Mouse (Mus musculus) lung, embryonic 14.5 days (tissue): Measurements from ENCODE around the gene Cntnap5a. TPM values are rescaled to one million over a fixed set of nuclear protein-coding genes. Genes with fewer than 3 reads are reported as not detected.
A peak's percentile ranks its signal among the peaks of the same experiment; 100 is the strongest.

Source experiments
- ATAC-seq: fragments of 200-750 bp; cut with Nextera tagmentation; 2 replicates; pipeline ENCODE4 v1.8.0; 2017; ENCODE audit warnings: mild to moderate bottlenecking, moderate TSS enrichment, moderate library complexity; ENCODE audit not compliant: insufficient read depth
- DNase-seq: peaks from one replicate; pipeline ENCODE4 v3.0.0-alpha.2; 2015
- H3K27ac ChIP-seq: fragments of 300-500 bp; sonication (generic); 2 replicates; pipeline ENCODE4 v1.5.1; 2014; ENCODE audit warnings: low read depth, mild to moderate bottlenecking, moderate library complexity
- H3K27me3 ChIP-seq: fragments of 300-500 bp; sonication (generic); 2 replicates; pipeline ENCODE4 v1.6.1; 2014; ENCODE audit warnings: low read length, control low read depth; ENCODE audit not compliant: insufficient read depth
- H3K36me3 ChIP-seq: fragments of 300-500 bp; sonication (generic); 2 replicates; pipeline ENCODE4 v1.6.1; 2014; ENCODE audit warnings: control low read depth; ENCODE audit not compliant: insufficient read depth
- H3K4me1 ChIP-seq: fragments of 300-500 bp; sonication (generic); 2 replicates; pipeline ENCODE4 v1.6.1; 2014; ENCODE audit warnings: antibody characterized with exemption, control low read depth; ENCODE audit not compliant: insufficient read depth
- H3K4me2 ChIP-seq: fragments of 300-500 bp; sonication (generic); 2 replicates; pipeline ENCODE4 v1.6.1; 2014; ENCODE audit warnings: mild to moderate bottlenecking
- H3K4me3 ChIP-seq: fragments of 300-500 bp; sonication (generic); 2 replicates; pipeline ENCODE4 v1.5.1; 2014; ENCODE audit warnings: low read depth, low read length
- H3K9ac ChIP-seq: fragments of 300-500 bp; sonication (generic); 2 replicates; pipeline ENCODE4 v1.6.1; 2014
- H3K9me3 ChIP-seq: fragments of 300-500 bp; sonication (generic); 2 replicates; pipeline ENCODE4 v1.6.1; 2016; ENCODE audit warnings: low read depth, low read length, control low read depth
- CTCF ChIP-seq: IDR thresholded peaks from 2 replicates; pipeline ENCODE4 v1.5.1; 2016; ENCODE audit warnings: antibody characterized with exemption, low read depth
- WGBS: fragments of 180-500 bp; shearing (Covaris S2); extraction: QIAGEN DNeasy Blood & Tissue Kit; methylation state at CpG from one replicate; pipeline ENCODE4 v1.1.7; 2014; 5-methylcytosine and 5-hydroxymethylcytosine counted together
- microRNA-seq: library from miRNA; unstranded; fragments of <30 nt; microRNA quantifications from one replicate; pipeline ENCODE4, GENCODE M21; 2016; ENCODE audit warnings: borderline number of aligned reads
- polyA plus RNA-seq: library from polyadenylated mRNA; unstranded; fragments of >200 nt; fragmentation: Nextera tagmentation; extraction: Ambion mirVana; gene quantifications from 2 replicates; pipeline ENCODE4 v1.2.1, GENCODE M21; 2014

The Cntnap5a gene
- polyA plus RNA-seq, 1 experiment from 2014 or later: not detected

DNA sequence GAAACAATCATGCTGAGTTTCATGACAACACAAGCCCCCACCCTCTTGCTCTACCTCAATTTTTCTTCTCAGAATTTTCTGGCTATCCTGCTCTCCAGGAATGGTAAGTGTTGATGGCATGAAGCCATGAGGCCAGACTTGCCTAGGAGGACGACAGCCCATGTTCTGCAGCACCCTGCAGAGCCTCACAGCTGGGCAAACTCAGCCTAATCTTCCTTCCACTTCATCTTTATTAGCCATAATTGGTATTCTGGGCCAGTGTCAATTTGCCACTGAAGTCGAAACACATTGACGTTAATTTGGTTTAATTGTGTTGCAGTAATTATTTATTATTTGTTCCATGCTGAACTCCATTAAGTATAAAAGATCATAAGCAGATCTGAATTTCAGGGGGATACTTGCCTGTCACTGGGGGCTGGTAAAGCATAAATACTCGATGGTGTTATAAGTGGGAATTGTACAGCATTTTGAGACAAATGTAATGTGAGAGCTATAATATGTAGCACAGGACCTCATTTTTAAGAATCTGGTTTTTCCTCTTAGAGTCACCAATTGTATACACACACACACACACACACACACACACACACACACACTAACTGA lies 770.7 kb downstream of the Cntnap5a start:
- DNase-seq (no peak), ATAC-seq (no peak)
- no peaks in the 10 kb centered on the region for H3K27me3 ChIP-seq
- H3K36me3 ChIP-seq: no peaks in the 10 kb centered on the region
- no peak for TF ChIP-seq CTCF
- H3K9me3 ChIP-seq: no peaks in the 10 kb centered on the region
- no peak overlapping the region for H3K4me3 ChIP-seq
- H3K4me2 ChIP-seq: no peak overlapping the region
- H3K4me1 ChIP-seq: no peaks in the 10 kb centered on the region
- H3K9ac ChIP-seq: no peak overlapping the region
- H3K27ac ChIP-seq: no peak overlapping the region
- 52% methylated on average over 4 of the region's 4 CpGs for WGBS

- Histone ChIP-seq H3K4me1 (no peaks in the 10 kb centered on the region), H3K9ac (no peak overlapping the region), H3K4me2 (no peak overlapping the region), H3K27me3 (no peaks in the 10 kb centered on the region), H3K36me3 (no peaks in the 10 kb centered on the region), H3K27ac (no peak overlapping the region), H3K9me3 (no peaks in the 10 kb centered on the region), H3K4me3 (no peak overlapping the region)
- ATAC-seq: no peak
- 26% methylated on average over 2 of the region's 2 CpGs for WGBS
- peak; percentile 62 for TF ChIP-seq CTCF
- peak; percentile 56 for DNase-seq
Observed at GRCm38 (mm10) chr1:116477703-116478102, 793.1 kb downstream of the Cntnap5a start.

DNA sequence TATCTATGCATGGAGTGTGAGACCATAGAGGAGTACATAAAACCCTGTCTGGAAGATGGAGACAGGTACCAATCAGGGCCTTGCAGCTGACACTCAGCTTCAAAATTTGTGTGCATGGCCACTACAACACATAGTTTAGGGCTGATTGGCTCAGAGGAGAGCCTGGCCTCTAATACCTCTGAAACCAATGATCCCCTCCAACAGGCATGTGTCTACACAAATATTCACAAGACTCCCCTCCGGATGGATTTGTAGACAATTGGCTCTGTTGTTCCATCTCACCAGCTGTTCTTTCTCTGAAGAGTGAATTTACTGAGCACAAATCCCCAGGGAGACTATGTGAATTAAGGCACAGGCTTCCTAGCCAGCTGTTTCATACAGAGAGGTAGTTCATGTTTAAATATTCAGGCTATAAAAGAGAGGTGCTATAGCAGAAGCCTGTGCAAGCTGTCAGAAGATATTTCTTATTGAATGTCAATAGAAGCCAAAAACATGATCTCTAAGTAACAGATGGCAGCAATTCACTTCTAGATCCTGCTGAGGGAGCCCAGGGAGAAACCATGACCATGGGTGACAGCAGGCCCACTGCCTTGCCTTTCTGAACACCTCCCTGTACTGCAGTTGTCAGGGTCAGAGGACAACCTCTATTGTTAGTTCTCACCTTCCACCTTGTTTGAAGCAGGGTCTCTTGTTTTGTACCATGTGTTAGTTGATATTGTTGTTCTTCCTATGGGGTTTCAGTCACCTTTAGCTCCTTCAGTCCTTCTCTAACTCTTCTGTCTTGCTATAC lies 804.4 kb downstream of the Cntnap5a start:
- no peaks in the 10 kb centered on the region for H3K36me3 ChIP-seq
- H3K4me3 ChIP-seq: no peak overlapping the region
- no peak overlapping the region for H3K4me2 ChIP-seq
- WGBS: 48% methylated on average over 1 of the region's 1 CpGs
- ATAC-seq (no peak), DNase-seq (no peak)
- H3K4me1 ChIP-seq: no peaks in the 10 kb centered on the region
- H3K9me3 ChIP-seq: no peaks in the 10 kb centered on the region; the same call in 1 of the 2 replicates
- H3K9ac ChIP-seq: no peak overlapping the region
- no peaks in the 10 kb centered on the region for H3K27me3 ChIP-seq
- H3K27ac ChIP-seq: no peak overlapping the region
- TF ChIP-seq CTCF: no peak

GRCm38 (mm10) chr1:116577969-116578666 lies 893.6 kb downstream of the Cntnap5a start:
- H3K4me2 ChIP-seq: no peak overlapping the region
- H3K9ac ChIP-seq: no peak overlapping the region
- no peak overlapping the region for H3K4me3 ChIP-seq
- no peaks in the 10 kb centered on the region for H3K36me3 ChIP-seq
- ATAC-seq (peak; percentile 79; the same call in 1 of the 2 replicates), DNase-seq (peak; percentile 43)
- H3K27ac ChIP-seq: no peak overlapping the region
- WGBS: 53% methylated on average over 4 of the region's 4 CpGs
- no peaks in the 10 kb centered on the region for H3K4me1 ChIP-seq
- TF ChIP-seq CTCF: no peak
- H3K27me3 ChIP-seq: no peaks in the 10 kb centered on the region
- H3K9me3 ChIP-seq: no peaks in the 10 kb centered on the region

- no peak for TF ChIP-seq CTCF
- Histone ChIP-seq H3K9me3 (no peaks in the 10 kb centered on the region), H3K4me2 (no peak overlapping the region), H3K27me3 (no peaks in the 10 kb centered on the region), H3K4me3 (no peak overlapping the region), H3K27ac (no peak overlapping the region), H3K4me1 (no peaks in the 10 kb centered on the region), H3K9ac (no peak overlapping the region), H3K36me3 (no peaks in the 10 kb centered on the region)
- ATAC-seq (no peak), DNase-seq (no peak)
Observed at GRCm38 (mm10) chr1:116616272-116616671, 931.7 kb downstream of the Cntnap5a start.

Small RNA genes within 50 kb of the gene (microRNA-seq; reads per million reads assigned to microRNA genes)
- gene Gm23393: not detected
